Mouse (Mus musculus): Measurements from ENCODE around the gene Zrsr1.

The Zrsr1 gene

GRCm38 (mm10) chr11:22972746-22973526 lies 1.1 kb downstream of the Zrsr1 start:
- DNase-seq (ENCODE audit: low spot score in 2 of 2): peak; percentile 84 to 92

DNA sequence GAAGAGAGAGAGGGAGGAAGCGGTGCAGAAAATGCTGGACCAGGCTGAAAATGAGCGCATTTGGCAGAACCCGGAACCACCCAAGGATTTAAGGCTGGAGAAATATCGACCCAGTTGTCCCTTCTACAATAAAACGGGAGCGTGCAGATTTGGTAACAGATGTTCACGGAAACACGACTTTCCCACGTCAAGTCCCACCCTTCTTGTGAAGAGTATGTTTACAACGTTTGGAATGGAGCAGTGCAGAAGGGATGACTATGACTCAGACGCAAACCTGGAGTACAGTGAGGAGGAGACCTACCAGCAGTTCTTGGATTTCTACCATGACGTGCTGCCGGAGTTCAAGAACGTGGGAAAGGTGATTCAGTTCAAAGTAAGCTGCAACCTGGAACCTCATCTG lies 1.8 kb downstream of the Zrsr1 start:
- no peak for DNase-seq (ENCODE audit: low spot score in 2 of 2)

DNA sequence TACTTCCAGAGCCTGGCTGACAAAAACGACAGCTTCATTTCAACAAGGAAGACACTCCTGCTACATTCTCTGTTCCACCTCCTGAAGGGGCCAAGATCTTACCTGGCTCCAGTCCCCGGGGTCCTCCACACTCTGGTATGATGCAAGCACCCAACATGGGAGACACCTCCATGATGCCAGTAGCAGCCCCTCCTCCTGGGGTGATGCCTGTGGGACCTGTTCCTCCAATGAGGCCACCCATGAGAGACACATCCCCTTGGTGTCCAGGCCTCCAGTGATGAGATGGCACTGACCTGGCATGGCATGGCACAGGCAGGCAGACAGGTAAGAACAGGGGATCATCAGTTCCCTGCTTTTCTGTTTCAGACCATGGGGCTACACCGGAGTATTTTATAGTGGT lies 6.4 kb downstream of the Zrsr1 start:
- DNase-seq (ENCODE audit: low spot score in 2 of 2): peak in 1 of 2 experiments; percentile 61

DNA sequence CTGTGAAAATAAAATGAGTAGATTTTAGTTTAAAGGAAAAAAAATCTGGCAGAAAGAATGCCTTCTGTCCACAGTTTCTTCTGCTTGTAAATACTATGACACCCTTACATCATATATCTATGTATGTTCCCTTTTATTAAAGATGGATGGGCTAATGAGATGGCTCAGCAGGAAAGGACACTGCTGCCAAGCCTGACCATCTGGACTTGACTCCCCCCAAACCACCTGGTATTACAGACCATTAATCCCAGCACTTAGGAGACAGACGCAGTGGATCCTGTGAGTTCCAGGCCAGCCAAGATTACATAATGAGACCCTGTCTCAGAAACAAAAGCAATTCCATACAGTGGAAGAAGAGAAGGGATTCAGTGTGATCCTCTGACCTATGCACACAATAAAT lies 6.9 kb downstream of the Zrsr1 start:
- DNase-seq (ENCODE audit: low spot score in 2 of 2): no peak

GRCm38 (mm10) chr11:22979221-22979620 lies 7.4 kb downstream of the Zrsr1 start:
- DNase-seq (ENCODE audit: low spot score in 2 of 2): no peak

- no peak for DNase-seq (ENCODE audit: low spot score in 2 of 2)
Measured at GRCm38 (mm10) chr11:22981041-22981440, 9.2 kb downstream of the Zrsr1 start.

DNA sequence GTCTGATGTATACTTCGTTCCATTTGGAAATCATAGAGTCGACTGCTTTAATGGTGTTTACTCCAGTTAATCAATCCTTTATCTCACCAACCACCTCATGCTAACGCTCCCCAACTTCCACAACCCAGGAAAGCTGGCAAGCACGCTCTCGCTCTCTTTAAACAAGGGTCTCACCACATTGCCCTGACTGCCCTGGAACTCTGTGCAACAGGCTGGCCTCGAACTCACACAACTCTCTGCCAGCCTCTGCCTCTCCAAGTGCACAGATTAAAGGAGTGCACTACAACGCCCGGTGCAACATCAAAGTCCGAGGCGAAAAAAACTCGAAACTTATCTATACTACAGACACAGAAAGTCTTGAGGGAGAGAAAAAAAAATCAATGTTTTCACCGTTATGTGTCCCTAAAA lies 9.7 kb downstream of the Zrsr1 start:
- DNase-seq (ENCODE audit: low spot score in 2 of 2): peak; percentile 28 to 69

- DNase-seq (ENCODE audit: low spot score in 2 of 2): peak; percentile 97 to 99
Measured at GRCm38 (mm10) chr11:22981984-22982757, 10.4 kb downstream of the Zrsr1 start, which contains the start of the genes Gm28048 and Commd1. Gm28048 (minus strand) TSS chr11:22982090. Commd1 (minus strand) TSS chr11:22982382.

DNA sequence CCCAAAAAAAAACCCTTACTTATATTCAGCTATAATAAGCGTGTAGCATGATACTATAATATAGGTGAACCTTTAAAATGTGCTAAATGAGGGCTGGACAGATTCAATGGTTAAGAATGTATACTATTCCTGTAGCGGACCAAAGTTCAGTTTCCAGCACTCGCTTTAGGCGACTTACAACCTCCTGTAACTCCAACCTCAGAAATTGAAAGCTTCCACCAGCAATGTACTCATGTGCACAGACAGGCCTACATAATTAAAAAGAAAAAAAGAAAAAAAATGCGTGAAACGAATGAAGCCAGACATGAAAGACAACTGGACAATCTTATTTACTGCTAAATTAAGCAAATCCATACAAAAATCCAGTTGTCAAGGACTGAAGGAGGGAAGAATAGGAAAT lies 11.0 kb downstream of the Zrsr1 start:
- DNase-seq (ENCODE audit: low spot score in 2 of 2): no peak

DNA sequence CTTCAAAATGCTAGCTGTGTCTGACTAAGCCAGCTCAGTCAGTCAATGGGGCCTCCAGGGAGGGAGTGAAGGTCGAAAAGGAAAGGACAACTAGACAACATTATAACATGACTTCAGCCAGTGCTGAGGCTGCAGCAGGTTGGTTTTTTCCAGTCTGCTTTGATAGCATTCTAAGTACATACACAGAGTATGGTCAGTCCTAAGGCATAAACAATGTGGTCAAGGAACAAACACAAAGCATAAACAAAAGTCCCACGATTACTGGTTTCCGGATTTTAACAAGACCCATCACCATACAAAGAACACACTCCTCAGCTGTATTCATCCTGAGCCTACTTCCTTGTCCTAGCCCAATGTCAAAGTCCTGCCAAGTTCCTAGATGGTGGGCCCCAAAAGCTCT lies 13.7 kb downstream of the Zrsr1 start:
- no peak for DNase-seq (ENCODE audit: low spot score in 2 of 2)

DNA sequence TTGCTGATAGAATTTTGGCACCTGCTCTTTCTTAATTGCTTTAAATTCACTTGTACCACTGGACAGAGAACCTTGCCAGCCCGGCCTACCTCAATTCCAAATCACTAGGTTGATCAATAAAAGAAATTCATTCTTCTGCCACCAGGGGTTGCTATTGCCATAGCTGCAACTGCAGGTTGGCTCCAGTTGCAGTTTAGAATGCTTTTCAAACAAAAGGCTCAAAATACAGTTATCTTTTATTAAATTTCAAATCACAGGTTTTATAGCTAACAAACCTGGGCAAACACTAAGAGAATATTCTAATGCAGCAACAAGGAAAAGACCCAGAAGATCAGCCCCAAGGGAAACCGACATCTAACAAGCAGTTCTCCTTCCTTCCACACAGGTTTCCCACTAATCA lies 15.6 kb downstream of the Zrsr1 start:
- peak; percentile 32 to 66 for DNase-seq (ENCODE audit: low spot score in 2 of 2)

- DNase-seq (ENCODE audit: low spot score in 2 of 2): no peak
Measured at GRCm38 (mm10) chr11:22989786-22990185, 18.0 kb downstream of the Zrsr1 start.

- DNase-seq (ENCODE audit: low spot score in 2 of 2): peak; percentile 91 to 95
Measured at GRCm38 (mm10) chr11:22990393-22991126, 18.8 kb downstream of the Zrsr1 start, which contains the start of gene Cct4. Cct4 (plus strand) TSS chr11:22990519.

DNA sequence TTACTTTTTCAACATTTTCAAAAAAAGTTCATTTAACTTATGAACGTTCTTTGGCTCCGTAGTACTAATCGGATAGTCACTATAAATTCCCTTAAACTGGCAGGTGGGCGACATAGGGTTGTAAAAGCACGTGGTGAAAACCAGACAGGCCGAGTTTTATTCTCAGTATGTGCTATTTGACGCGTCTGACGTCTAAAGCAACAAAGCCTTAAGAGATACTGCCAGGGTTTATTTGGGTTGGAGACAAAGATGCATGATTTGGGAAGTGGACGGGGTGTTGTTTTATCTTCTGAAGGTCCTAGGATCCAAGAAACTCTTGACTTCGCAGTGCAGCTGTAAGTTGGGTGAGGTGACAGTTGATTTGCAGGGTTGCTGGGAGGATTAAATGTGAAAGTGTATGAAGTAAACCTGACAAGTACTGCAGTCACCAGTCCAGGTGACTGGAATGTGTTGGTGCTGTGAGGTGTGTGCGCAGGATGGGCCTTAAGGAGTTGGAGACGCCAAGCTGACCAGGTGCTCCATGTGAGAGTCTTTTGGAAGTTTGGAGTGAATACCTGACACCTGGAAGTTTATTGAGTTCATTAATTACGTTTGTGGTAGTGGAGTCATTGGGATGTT lies 19.5 kb downstream of the Zrsr1 start:
- no peak for DNase-seq (ENCODE audit: low spot score in 2 of 2)

DNA sequence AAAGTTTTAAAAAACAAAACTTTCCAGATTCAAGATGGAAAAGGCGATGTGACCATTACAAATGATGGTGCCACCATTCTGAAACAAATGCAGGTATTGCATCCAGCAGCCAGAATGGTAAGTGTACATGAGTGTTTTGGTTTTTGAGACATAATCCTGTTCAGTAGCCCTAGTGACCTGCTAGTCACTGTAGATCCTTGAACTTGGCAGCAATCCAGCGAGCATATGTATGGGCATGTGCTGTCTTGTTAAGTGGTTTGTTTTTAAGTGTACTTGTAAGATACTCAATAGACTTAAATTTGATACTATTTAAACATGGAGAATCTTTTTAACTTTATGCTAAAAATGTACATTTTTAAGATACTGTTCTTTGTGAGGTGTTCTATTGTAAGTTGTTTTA lies 22.5 kb downstream of the Zrsr1 start:
- no peak for DNase-seq (ENCODE audit: low spot score in 2 of 2)

DNA sequence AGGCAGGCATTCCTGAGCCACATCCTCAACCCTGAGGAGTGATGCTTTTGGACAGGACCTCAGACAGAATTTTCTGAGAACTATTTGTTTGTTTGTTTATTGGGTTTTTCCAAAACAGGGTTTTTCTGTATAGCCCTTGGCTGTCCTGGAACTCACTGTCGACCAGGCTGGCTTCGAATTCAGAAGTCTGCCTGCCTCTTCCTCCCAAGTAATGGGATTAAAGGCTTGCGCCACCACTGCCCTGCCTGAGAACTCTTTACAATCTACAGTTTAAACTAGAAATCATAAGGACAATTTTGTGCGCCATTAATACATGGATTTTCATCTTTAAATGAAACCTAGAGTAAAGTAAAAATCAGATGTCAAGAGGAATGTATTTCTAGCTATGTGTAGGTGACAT lies 23.7 kb downstream of the Zrsr1 start:
- DNase-seq (ENCODE audit: low spot score in 2 of 2): no peak

DNA sequence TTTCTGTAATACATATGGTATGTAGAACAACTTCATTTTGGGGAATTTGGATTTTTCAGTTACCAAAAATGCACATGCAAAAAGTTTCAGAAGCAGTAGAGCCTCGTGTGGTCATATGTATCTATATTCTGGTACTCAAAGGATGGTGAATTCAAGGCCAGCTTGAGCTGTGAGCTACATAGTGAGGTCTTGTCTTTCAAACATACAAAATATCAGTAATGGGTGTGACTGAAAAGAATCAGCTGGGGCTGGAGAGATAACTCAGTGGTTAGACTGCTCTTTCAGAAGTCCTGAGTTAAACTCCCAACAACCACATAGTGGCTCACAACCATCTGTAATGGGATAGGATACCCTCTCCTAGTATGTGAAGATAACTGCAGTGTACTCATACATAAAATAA lies 26.5 kb downstream of the Zrsr1 start:
- no peak for DNase-seq (ENCODE audit: low spot score in 2 of 2)

DNA sequence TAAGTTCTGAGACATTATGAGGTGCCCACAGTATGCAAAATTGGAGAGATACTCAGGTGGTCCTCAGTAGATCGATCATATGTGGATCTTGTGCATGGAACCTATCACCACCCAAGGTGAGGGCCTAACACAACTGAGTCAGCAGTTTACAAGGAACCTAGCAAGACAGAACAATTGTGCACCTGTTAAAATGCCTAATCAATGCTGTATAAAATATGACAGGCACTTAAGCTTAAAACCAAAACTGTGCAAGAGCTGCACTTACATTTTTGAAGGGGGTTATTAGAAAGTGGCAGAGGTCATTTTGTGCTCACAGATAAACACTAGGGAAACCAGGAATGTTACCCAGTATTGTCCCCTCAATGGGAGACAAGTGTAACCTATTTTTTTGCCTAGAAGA lies 33.5 kb downstream of the Zrsr1 start:
- no peak for DNase-seq (ENCODE audit: low spot score in 2 of 2)

- DNase-seq (ENCODE audit: low spot score in 2 of 2): no peak
Measured at GRCm38 (mm10) chr11:23007166-23007480, 35.3 kb downstream of the Zrsr1 start.

- peak; percentile 77 to 79 for DNase-seq (ENCODE audit: low spot score in 2 of 2)
Measured at GRCm38 (mm10) chr11:23007481-23008180, 35.8 kb downstream of the Zrsr1 start, which contains the start of gene Fam161a. Fam161a (plus strand) TSS chr11:23007531.

- DNase-seq (ENCODE audit: low spot score in 2 of 2): peak; percentile 84 to 91
Measured at GRCm38 (mm10) chr11:23008181-23008823, 36.5 kb downstream of the Zrsr1 start.

Measured in spleen, postnatal 4 days (tissue).